Mouse (Mus musculus) kidney, postnatal 10 days (tissue): ENCODE measurements at regions not wholly inside any gene's neighbourhood (a gene's known extent, or its start where the extent isn't known, plus 50 kb on each side); places are given as distances from the start of the nearest gene placed in this dataset.

ENCODE experiments used
- DNase-seq: peaks from one replicate; pipeline ENCODE4 v3.0.0; 2021; ENCODE audit warnings: mixed read lengths

DNA sequence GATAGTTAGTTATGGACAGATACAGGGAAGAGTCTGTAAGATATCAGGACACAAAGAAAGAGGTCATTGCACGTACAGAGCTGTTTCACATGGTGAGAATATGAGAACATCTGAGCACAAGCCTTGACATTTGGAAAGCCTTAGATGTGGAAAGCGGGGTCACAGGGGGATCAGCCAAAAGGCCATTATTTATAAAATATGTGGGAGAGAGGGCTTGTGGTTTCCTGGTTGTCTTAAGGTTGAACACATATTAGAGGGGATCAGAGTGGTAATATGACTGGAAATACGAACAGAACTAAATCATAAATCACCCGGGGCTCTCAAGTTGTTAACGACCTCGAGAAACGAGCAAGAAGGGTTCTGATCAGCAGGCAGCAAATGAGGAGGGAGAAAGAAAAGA is 68.2 kb downstream of the Ankrd7 start:
- DNase-seq: peak; percentile 25

DNA sequence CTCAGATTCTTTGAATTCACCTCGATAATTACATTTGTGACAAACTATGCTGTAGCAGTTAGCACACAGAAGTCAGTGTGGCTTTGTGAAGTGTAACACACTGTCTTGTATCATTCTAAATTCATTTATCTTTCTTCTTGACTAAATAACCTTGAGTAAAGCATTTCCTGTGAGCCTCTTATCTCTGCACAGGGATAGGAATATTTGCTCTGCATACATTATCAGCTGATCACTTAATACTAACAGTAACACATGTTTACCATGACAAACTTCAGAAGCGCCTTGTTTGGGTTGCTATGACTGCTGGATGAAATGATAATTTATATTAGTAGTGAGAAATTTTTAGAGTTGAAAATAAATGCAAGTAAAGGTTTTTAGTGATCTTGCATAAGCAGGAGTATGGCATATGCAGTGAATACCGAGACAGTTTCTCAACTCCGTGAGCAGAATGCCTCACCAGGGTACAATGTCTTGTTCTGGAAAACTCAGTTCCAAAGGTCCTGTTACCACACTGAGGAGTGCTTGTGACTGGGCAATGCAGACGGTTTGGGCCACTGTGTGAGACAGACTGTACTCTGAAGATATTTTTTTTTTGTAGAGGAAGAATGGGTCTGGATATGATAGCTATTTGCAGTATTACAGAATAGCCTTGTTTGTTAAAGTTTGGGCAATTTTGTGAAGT is 80.0 kb downstream of the Ankrd7 start:
- DNase-seq: no peak
